Mouse (Mus musculus): ENCODE measurements at regions not wholly inside any gene's neighbourhood (a gene's known extent, or its start where the extent isn't known, plus 50 kb on each side); places are given as distances from the start of the nearest gene placed in this dataset.

DNA sequence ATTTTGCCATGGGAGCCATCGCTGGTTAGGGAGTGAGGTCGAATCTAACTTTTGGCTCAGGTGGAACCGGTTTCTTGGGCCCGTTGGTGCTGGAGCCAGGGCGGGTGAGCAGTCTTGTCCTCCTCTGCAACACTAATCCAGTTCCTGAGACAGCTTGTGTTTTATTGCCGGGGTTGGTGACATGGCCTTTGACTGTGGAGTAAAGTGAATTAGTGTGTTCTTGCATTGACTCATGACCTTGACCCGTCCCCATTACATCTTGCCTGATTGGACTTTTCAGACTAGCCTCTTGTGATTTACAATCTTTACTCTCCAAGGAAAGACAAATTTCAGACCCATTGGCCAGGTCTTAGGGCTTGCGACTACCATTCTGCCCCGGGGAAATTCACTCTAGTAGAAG lies 278.8 kb downstream of the Fam173b start:
- TF ChIP-seq CTCF (IDR thresholded peaks at IDR 0.05; ENCODE audit: extremely low read depth, insufficient read depth, insufficient read length, insufficient replicate concordance) (no peak), POLR2A (IDR thresholded peaks at IDR 0.05; ENCODE audit: low read depth, low read length) (no peak)
